Mouse (Mus musculus) G1E (cell line): ENCODE results near the gene Sgms2. TPM values are rescaled to one million over a fixed set of nuclear protein-coding genes. Genes with fewer than 3 reads are reported as not detected.

Experiments
- ATAC-seq: 2 replicates; pipeline ENCODE4 v1.8.0; 2016; ENCODE audit warnings: mild to moderate bottlenecking; ENCODE audit not compliant: insufficient number of reproducible peaks, poor library complexity, low FRiP score, severe bottlenecking; ENCODE audit errors: extremely low read depth
- DNase-seq: peaks from one replicate; pipeline ENCODE4 v3.0.0; 2012; ENCODE audit warnings: low spot score
- H3K27me3 ChIP-seq: 2 replicates; pipeline ENCODE4 v1.6.1; 2012; ENCODE audit warnings: mild to moderate bottlenecking, low read length, inconsistent platforms; ENCODE audit not compliant: insufficient read depth
- H3K36me3 ChIP-seq: replicated peaks from 2 replicates; pipeline ENCODE3; 2012; ENCODE audit warnings: mild to moderate bottlenecking, inconsistent platforms
- H3K4me1 ChIP-seq: 2 replicates; pipeline ENCODE4 v1.6.1; 2012; ENCODE audit warnings: low read depth, low read length, inconsistent platforms, mixed read lengths; ENCODE audit not compliant: insufficient read depth
- H3K4me3 ChIP-seq: 2 replicates; pipeline ENCODE4 v1.5.1; 2012; ENCODE audit warnings: low read depth, mild to moderate bottlenecking, inconsistent platforms, low read length, moderate library complexity, mixed read lengths
- H3K9me3 ChIP-seq: replicated peaks from 2 replicates; pipeline ENCODE4 v1.6.1; 2012; ENCODE audit warnings: inconsistent platforms
- CTCF ChIP-seq: IDR thresholded peaks from 2 replicates; pipeline ENCODE4 v1.5.1; 2012; ENCODE audit warnings: low read depth, low read length, inconsistent platforms, mixed read lengths
- GATA1 ChIP-seq: IDR thresholded peaks from 2 replicates; pipeline ENCODE4 v1.6.1; 2012; ENCODE audit warnings: borderline replicate concordance, low read length, inconsistent platforms, mixed read lengths
- GATA2 ChIP-seq: IDR thresholded peaks from 2 replicates; pipeline ENCODE4 v1.6.1; 2012; ENCODE audit warnings: low read depth, low read length, inconsistent platforms, borderline replicate concordance
- POLR2AphosphoS5 ChIP-seq: IDR thresholded peaks from 2 replicates; pipeline ENCODE4 v1.6.1; 2012; ENCODE audit warnings: low read depth, low read length, inconsistent platforms; ENCODE audit not compliant: insufficient replicate concordance
- TAL1 ChIP-seq: conservative IDR thresholded peaks from 2 replicates; pipeline ENCODE4 v1.6.1; 2012; ENCODE audit warnings: low read depth, low read length, inconsistent platforms, mixed read lengths
- polyA plus RNA-seq: library from polyadenylated mRNA; stranded (reverse); fragments of >175 nt; gene quantifications from 2 replicates; pipeline ENCODE4 v1.2.3, GENCODE M21; 2012
- total RNA-seq, 2 experiments: library from RNA; stranded (forward) in 1 of 2; stranded (reverse) in 1 of 2; fragments of 200-1000 nt in 1 of 2; fragments of >200 nt in 1 of 2; fragmentation: Nextera tagmentation in 1 of 2; gene quantifications; 2 replicates each; pipeline ENCODE4 v1.2.3; 2014 to 2017

Sgms2 gene
- not detected in 2 replicates for total RNA-seq (2014; fragmentation: Nextera tagmentation)
- total RNA-seq (2017) = 0.11 and 0.12 TPM in 2 replicates
- not detected in 2 replicates for polyA plus RNA-seq

DNA sequence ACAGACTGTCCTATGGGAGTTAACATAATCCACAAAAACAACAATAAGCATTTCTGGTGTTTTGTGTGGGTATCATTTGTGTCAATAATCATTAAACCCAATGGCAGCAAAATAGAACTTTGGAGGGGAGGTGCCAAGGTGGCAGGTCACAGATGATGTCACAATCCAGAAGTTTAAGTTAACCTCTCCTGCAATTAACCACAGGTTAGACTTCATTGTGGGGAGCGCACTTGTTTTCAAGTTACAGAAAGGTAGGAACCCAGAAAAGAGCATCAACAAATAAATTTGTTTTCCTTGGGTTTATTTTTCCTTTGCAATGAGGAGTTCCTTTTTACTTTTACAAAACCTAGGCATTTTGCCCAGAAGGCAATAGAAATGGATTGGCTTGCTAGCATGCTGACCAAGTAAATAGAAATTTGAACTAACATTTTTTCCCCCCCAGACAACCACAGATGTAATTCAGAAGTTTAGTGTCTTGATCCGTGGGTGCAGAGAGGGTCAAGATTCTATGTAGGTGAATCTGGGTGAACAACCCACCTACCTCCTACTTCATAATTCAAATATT is at the start of gene Sgms2:
Gene Sgms2, minus strand, starts transcription at position 51 of the 565 bp plus-strand sequence.
- no peaks in the 10 kb centered on the region for H3K27me3 ChIP-seq
- H3K9me3 ChIP-seq = peaks cover 46% of the 10 kb centered on the region
- TF ChIP-seq TAL1 = no peak
- TF ChIP-seq POLR2AphosphoS5 = no peak
- TF ChIP-seq GATA2 = no peak
- TF ChIP-seq CTCF = no peak
- TF ChIP-seq GATA1 = no peak
- H3K4me3 ChIP-seq = no peak within 1 kb of the TSS; the same call in 1 of the 2 replicates
- H3K36me3 ChIP-seq = no peaks in the 10 kb centered on the region
- no peaks in the 10 kb centered on the region for H3K4me1 ChIP-seq
- ATAC-seq (no peak), DNase-seq (no peak)

DNA sequence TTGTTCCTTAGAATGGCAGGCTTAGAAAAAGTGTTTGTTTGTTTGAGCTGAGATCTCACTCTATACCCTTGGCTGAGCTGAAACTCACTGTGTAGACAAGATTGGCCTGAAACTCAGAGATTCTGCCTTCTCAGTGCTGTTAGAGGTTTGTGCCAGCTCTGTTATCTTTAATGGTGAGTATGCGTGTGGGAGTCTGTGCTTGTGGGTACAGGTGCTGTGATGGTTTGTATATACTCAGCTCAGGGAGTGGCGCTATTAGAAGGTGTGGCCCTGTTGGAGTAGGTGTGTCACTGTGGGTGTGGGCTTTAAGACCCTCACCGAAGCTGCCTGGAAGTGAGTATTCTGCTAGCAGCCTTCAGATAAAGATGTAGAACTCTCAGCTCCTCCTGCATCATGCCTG is 34.0 kb upstream of the Sgms2 start:
- no peak for ATAC-seq
- no peaks in the 10 kb centered on the region for H3K36me3 ChIP-seq
- TF ChIP-seq POLR2AphosphoS5 = no peak
- no peak for TF ChIP-seq CTCF
- no peaks in the 10 kb centered on the region for H3K27me3 ChIP-seq
- DNase-seq = no peak
- H3K9me3 ChIP-seq = peaks cover 4% of the 10 kb centered on the region; the same call in 1 of the 2 replicates
- H3K4me3 ChIP-seq = no peak overlapping the region
- no peaks in the 10 kb centered on the region for H3K4me1 ChIP-seq

DNA sequence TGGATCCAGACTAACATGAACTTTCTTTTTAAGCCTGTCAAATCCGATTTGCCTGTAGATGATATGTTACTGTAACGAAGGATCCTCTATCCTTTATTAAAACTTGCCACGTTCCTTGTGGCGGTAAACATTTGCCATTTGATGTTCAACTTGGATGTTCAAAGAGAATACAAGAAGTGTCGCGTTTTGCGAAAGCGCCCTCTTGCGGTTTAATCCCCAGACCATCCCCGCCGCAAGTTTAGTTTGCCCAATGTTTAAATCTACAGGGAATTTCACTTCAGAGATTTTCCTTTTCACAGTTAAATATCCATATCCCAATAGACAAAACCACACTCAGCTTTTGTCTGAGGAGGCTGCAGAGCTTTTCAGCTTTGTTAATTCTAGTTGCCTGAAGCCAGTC is 33.6 kb upstream of the Sgms2 start:
- no peak overlapping the region for H3K4me3 ChIP-seq
- ATAC-seq (no peak), DNase-seq (no peak)
- peaks cover 4% of the 10 kb centered on the region; the same call in 1 of the 2 replicates for H3K9me3 ChIP-seq
- no peaks in the 10 kb centered on the region for H3K36me3 ChIP-seq
- TF ChIP-seq GATA2 (no peak), TAL1 (no peak), GATA1 (no peak), CTCF (no peak), POLR2AphosphoS5 (no peak)
- H3K27me3 ChIP-seq = no peaks in the 10 kb centered on the region
- H3K4me1 ChIP-seq = no peaks in the 10 kb centered on the region

DNA sequence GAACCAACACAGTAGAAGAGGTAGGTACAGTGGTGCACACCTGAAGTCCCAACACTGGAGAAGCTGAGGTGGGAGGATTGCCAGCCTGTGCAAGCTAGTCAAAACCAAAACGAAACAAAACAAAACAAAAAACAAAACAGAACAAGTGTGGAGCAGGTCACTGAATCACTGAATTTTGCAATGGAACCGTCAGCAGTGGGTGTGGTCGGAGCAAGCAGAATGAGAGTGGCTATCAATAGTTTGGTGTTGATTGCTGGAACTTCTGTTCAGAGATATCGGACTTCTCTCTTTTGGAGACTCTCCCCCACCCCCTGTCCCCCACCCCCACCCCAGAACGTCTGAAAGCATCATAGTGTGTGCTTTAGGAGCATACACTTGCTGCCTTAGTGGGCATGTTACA is 33.0 kb upstream of the Sgms2 start:
- H3K4me1 ChIP-seq = no peaks in the 10 kb centered on the region
- no peaks in the 10 kb centered on the region for H3K36me3 ChIP-seq
- TF ChIP-seq GATA1 (no peak), GATA2 (no peak), CTCF (no peak), POLR2AphosphoS5 (no peak), TAL1 (no peak)
- H3K27me3 ChIP-seq = no peaks in the 10 kb centered on the region
- no peak for ATAC-seq
- peaks cover 4% of the 10 kb centered on the region; the same call in 1 of the 2 replicates for H3K9me3 ChIP-seq
- no peak overlapping the region for H3K4me3 ChIP-seq
- DNase-seq = no peak

DNA sequence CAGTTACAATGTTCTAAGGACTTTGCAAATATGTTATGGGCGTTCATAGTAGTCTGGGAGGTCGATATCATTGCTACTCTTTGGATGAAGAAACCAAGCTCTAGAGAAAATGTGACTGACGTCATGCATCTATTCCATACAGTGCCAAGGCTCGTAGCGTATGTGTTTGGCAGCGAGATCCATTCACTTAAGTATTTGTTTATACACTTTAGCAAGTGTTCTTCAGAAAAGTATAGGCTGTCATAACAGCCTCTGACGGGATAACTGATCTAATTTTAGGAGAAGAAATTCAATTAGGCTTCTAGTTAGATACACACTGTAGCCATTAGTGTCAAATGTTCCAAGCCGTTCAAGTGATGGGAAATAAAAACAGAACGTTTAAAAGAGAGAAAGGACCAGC is 32.5 kb upstream of the Sgms2 start:
- DNase-seq (no peak), ATAC-seq (no peak)
- no peaks in the 10 kb centered on the region for H3K27me3 ChIP-seq
- TF ChIP-seq TAL1 = no peak
- no peak for TF ChIP-seq POLR2AphosphoS5
- TF ChIP-seq GATA2 = no peak
- no peak for TF ChIP-seq CTCF
- no peak for TF ChIP-seq GATA1
- H3K4me1 ChIP-seq = no peaks in the 10 kb centered on the region
- H3K9me3 ChIP-seq = peaks cover 4% of the 10 kb centered on the region; the same call in 1 of the 2 replicates
- H3K36me3 ChIP-seq = no peaks in the 10 kb centered on the region
- H3K4me3 ChIP-seq = no peak overlapping the region

DNA sequence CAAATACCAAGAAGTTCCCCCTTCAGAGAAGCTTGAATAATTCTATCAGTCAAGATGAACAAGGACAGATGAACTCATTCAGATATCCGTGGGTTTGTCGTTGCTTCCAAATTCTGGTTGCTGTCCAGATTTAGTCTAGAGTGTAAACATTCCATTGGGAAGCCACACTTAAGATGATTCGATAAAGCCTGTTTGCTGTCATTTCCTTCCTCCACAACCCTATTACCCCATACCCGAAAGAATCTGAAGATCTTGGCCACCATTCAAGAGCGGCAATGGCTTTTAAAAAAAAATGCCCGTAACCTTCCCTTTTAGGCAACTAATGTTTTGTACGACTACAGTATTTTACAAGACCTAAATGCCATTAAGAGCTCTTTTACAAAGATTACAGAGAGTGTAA is 31.0 kb upstream of the Sgms2 start:
- no peaks in the 10 kb centered on the region for H3K4me1 ChIP-seq
- H3K36me3 ChIP-seq = no peaks in the 10 kb centered on the region
- no peak overlapping the region for H3K4me3 ChIP-seq
- ATAC-seq = no peak
- peaks cover 8% of the 10 kb centered on the region; the same call in 1 of the 2 replicates for H3K9me3 ChIP-seq
- TF ChIP-seq CTCF (no peak), GATA1 (no peak), TAL1 (no peak), GATA2 (no peak)
- DNase-seq = no peak
- H3K27me3 ChIP-seq = no peaks in the 10 kb centered on the region

DNA sequence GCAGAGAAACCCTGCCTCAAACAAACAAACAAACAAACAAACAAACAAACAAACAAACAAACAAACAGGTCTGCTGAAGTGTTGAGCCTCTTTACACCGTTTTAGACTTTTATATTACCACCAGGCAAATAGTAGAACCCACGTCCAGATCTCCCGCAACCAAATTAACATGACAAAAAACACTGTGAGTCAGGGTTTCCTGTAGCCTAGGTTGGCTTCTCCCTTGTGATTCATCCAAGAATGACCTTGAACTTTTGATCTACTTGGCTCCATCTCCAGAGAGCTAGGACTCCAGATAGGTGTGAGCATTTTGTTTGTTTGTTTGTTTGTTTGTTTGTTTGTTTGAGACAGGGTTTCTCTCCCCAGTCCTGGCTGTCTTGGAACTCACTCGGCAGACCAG is 30.0 kb upstream of the Sgms2 start:
- H3K4me3 ChIP-seq = no peak overlapping the region
- H3K4me1 ChIP-seq = no peaks in the 10 kb centered on the region
- DNase-seq (no peak), ATAC-seq (no peak)
- H3K27me3 ChIP-seq = no peaks in the 10 kb centered on the region
- no peaks in the 10 kb centered on the region for H3K36me3 ChIP-seq
- peaks cover 8% of the 10 kb centered on the region for H3K9me3 ChIP-seq
- TF ChIP-seq GATA2 = no peak
- TF ChIP-seq POLR2AphosphoS5 = no peak
- TF ChIP-seq GATA1 = no peak
- no peak for TF ChIP-seq TAL1
- TF ChIP-seq CTCF = no peak
